Mouse (Mus musculus) MEL (cell line): ENCODE results near the gene Pcbp4. TPM values are rescaled to one million over a fixed set of nuclear protein-coding genes. Genes with fewer than 3 reads are reported as not detected.

ENCODE experiments used
- E2F4 ChIP-seq: IDR thresholded peaks from 2 replicates; pipeline ENCODE4 v1.6.1; 2011; ENCODE audit warnings: low read depth, low read length, improper control_type of control experiment, borderline replicate concordance
- ELF1 ChIP-seq: IDR thresholded peaks from 2 replicates; pipeline ENCODE4 v1.6.1; 2014; ENCODE audit warnings: low read depth, mild to moderate bottlenecking, inconsistent platforms, low read length, improper control_type of control experiment, moderate library complexity
- EP300 ChIP-seq, 2 experiments: IDR thresholded peaks; 2 replicates each; pipeline ENCODE4 v1.6.1; 2011; ENCODE audit warnings: improper control_type of control experiment in 2 of 2, low read length in 2 of 2, low read depth in 1 of 2, mild to moderate bottlenecking in 1 of 2
- ETS1 ChIP-seq: IDR thresholded peaks from 2 replicates; pipeline ENCODE4 v1.6.1; 2012; ENCODE audit warnings: low read depth, mild to moderate bottlenecking, inconsistent platforms, low read length, improper control_type of control experiment, moderate library complexity
- GABPA ChIP-seq: IDR thresholded peaks from 2 replicates; pipeline ENCODE4 v1.6.1; 2012; ENCODE audit warnings: low read depth, mild to moderate bottlenecking, inconsistent platforms, low read length, improper control_type of control experiment, moderate library complexity
- HCFC1 ChIP-seq: IDR thresholded peaks from 2 replicates; pipeline ENCODE4 v1.6.1; 2012; ENCODE audit warnings: low read depth, mild to moderate bottlenecking, inconsistent platforms, low read length, improper control_type of control experiment, moderate library complexity
- JUND ChIP-seq: IDR thresholded peaks from 2 replicates; pipeline ENCODE4 v1.6.1; 2011; ENCODE audit warnings: low read depth, mild to moderate bottlenecking, improper control_type of control experiment, low read length
- KAT2A ChIP-seq: conservative IDR thresholded peaks from 2 replicates; pipeline ENCODE4 v1.6.1; 2012; ENCODE audit warnings: low read depth, low read length, improper control_type of control experiment, inconsistent platforms
- MAFK ChIP-seq: IDR thresholded peaks from 2 replicates; pipeline ENCODE4 v1.6.1; 2011; ENCODE audit warnings: low read depth, mild to moderate bottlenecking, low read length, improper control_type of control experiment, borderline replicate concordance
- MAX ChIP-seq: IDR thresholded peaks from 2 replicates; pipeline ENCODE4 v1.6.1; 2011; ENCODE audit warnings: low read length, improper control_type of control experiment
- MAZ ChIP-seq: IDR thresholded peaks from 2 replicates; pipeline ENCODE4 v1.6.1; 2012; ENCODE audit warnings: low read depth, mild to moderate bottlenecking, inconsistent platforms, low read length, improper control_type of control experiment
- MXI1 ChIP-seq: IDR thresholded peaks from 2 replicates; pipeline ENCODE4 v1.6.1; 2011; ENCODE audit warnings: mild to moderate bottlenecking, low read depth, low read length, improper control_type of control experiment
- MYB ChIP-seq: IDR thresholded peaks from 2 replicates; pipeline ENCODE4 v1.6.1; 2011; ENCODE audit warnings: mild to moderate bottlenecking, low read depth, low read length, improper control_type of control experiment
- NRF1 ChIP-seq: IDR thresholded peaks from 2 replicates; pipeline ENCODE4 v1.6.1; 2014; ENCODE audit warnings: low read depth, mild to moderate bottlenecking, inconsistent platforms, low read length, improper control_type of control experiment, moderate library complexity; ENCODE audit not compliant: poor library complexity, insufficient read depth, severe bottlenecking
- POLR2A ChIP-seq, 2 experiments: IDR thresholded peaks; 2 replicates each; pipeline ENCODE4 v1.6.1; 2011 to 2012; ENCODE audit warnings: low read length in 2 of 2, mild to moderate bottlenecking in 2 of 2, control low read depth in 1 of 2, improper control_type of control experiment in 1 of 2, low read depth in 1 of 2, moderate library complexity in 1 of 2; ENCODE audit not compliant: control insufficient read depth in 1 of 2, insufficient read depth in 1 of 2, poor library complexity in 1 of 2
- POLR2AphosphoS2 ChIP-seq: IDR thresholded peaks from 2 replicates; pipeline ENCODE4 v1.6.1; 2011; ENCODE audit warnings: low read length, improper control_type of control experiment
- RCOR1 ChIP-seq: IDR thresholded peaks from 2 replicates; pipeline ENCODE4 v1.6.1; 2012; ENCODE audit warnings: low read depth, mild to moderate bottlenecking, inconsistent platforms, low read length, improper control_type of control experiment
- SIN3A ChIP-seq: IDR thresholded peaks from 2 replicates; pipeline ENCODE4 v1.6.1; 2012; ENCODE audit warnings: low read length, improper control_type of control experiment, inconsistent platforms
- TAL1 ChIP-seq: IDR thresholded peaks from 2 replicates; pipeline ENCODE4 v1.6.1; 2012; ENCODE audit warnings: mild to moderate bottlenecking, inconsistent platforms, low read length, moderate library complexity, mixed read lengths
- TBP ChIP-seq: IDR thresholded peaks from 2 replicates; pipeline ENCODE4 v1.8.0; 2011; ENCODE audit warnings: low read depth, low read length, improper control_type of control experiment
- TCF12 ChIP-seq: IDR thresholded peaks from 2 replicates; pipeline ENCODE4 v1.6.1; 2014; ENCODE audit warnings: low read depth, mild to moderate bottlenecking, inconsistent platforms, low read length, improper control_type of control experiment, moderate library complexity
- USF1 ChIP-seq: IDR thresholded peaks from 2 replicates; pipeline ENCODE4 v1.6.1; 2014; ENCODE audit warnings: low read depth, mild to moderate bottlenecking, inconsistent platforms, low read length, improper control_type of control experiment, moderate library complexity
- USF2 ChIP-seq, 2 experiments: IDR thresholded peaks; 2 replicates each; pipeline ENCODE4 v1.6.1; 2011 to 2012; ENCODE audit warnings: improper control_type of control experiment in 2 of 2, low read length in 2 of 2, borderline replicate concordance in 1 of 2, inconsistent platforms in 1 of 2, low read depth in 1 of 2, mild to moderate bottlenecking in 1 of 2; ENCODE audit not compliant: insufficient read depth in 1 of 2
- ZC3H11A ChIP-seq: IDR thresholded peaks from 2 replicates; pipeline ENCODE4 v1.6.1; 2012; ENCODE audit warnings: low read depth, mild to moderate bottlenecking, inconsistent platforms, low read length, improper control_type of control experiment
- ZMIZ1 ChIP-seq: IDR thresholded peaks from 2 replicates; pipeline ENCODE4 v1.6.1; 2012; ENCODE audit warnings: low read depth, mild to moderate bottlenecking, inconsistent platforms, low read length, improper control_type of control experiment, moderate library complexity
- polyA plus RNA-seq, 2 experiments: library from polyadenylated mRNA; stranded (reverse) in 1 of 2; unstranded in 1 of 2; fragments of >175 nt in 1 of 2; fragments of >200 nt in 1 of 2; gene quantifications; 2 replicates each; pipeline versions ENCODE4 v1.2.1 to v1.2.4; 2012; ENCODE audit warnings: low replicate concordance in 2 of 2, low read depth in 1 of 2; ENCODE audit not compliant: insufficient read length in 2 of 2, insufficient read depth in 1 of 2, missing spikeins in 1 of 2
- total RNA-seq: library from RNA; depleted of rRNA; stranded (reverse); fragments of 300-350 nt; gene quantifications from 2 replicates; pipeline ENCODE4 v1.2.3, GENCODE M21; 2012

Gene Pcbp4
- total and polyA plus RNA-seq, 3 experiments, result 7.7 to 36.6 TPM; not detected in 1

- TF ChIP-seq USF2 (IDR thresholded peaks at IDR 0.05; ENCODE audit: borderline replicate concordance in 1 of 2, insufficient read depth in 1 of 2, low read depth in 1 of 2, low read length in 2 of 2) (no peak), NRF1 (no peak), MXI1 (peak; percentile 66), TBP (peak; percentile 18; the same call in 1 of the 2 replicates), MAFK (no peak), KAT2A (no peak), EP300 (IDR thresholded peaks at IDR 0.05; ENCODE audit: low read depth in 1 of 2, low read length in 2 of 2) (no peak), MAX (no peak), SIN3A (peak; percentile 79), GABPA (no peak), E2F4 (no peak), JUND (no peak), USF1 (0 out of 2 replicates have a peak, but pooled peaks have one; percentile 12), ELF1 (no peak), ZC3H11A (no peak), TCF12 (no peak), ZMIZ1 (no peak), ETS1 (no peak), RCOR1 (no peak), MAZ (0 out of 2 replicates have a peak, but pooled peaks have one; percentile 40), POLR2AphosphoS2 (no peak), MYB (no peak), POLR2A (IDR thresholded peaks at IDR 0.05; ENCODE audit: control insufficient read depth in 1 of 2, insufficient read depth in 1 of 2, low read depth in 1 of 2, low read length in 2 of 2, poor library complexity in 1 of 2) (no peak; a peak in 1 of 4 replicates), HCFC1 (no peak), TAL1 (no peak)
These were observed 23.2 kb downstream of the Pcbp4 start (continued) for GRCm38 (mm10) chr9:106476002-106476923.
